Mouse (Mus musculus): Measurements from ENCODE around the gene Smpx.
A peak's percentile ranks its signal among the peaks of the same experiment; 100 is the strongest.

The Smpx gene

GRCm38 (mm10) chrX:157698862-157699261 is at the start of gene Smpx:
Gene Smpx (plus strand): TSS chrX:157698910.
- DNase-seq (ENCODE audit: low read depth) = no peak

DNA sequence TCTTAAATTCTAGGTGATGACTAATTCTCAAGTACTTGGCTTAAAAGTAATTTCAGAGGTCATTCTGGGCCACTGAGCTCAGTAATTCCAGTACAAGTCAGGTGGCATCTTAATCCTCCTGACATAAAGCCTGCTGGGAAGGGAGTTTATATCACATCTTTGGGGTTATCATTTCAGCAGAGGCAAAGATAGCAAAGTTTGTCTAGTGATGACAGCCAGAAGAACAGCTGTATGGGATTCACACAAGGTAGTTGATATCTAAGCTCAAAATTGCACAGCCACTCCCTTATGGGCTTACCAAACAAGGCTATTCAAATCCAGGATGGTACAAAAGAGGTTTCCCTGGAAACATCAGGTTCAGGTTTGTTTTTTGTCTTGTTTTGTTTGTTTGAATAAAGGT is 43.7 kb upstream of the Smpx start:
- DNase-seq (ENCODE audit: low read depth) = no peak

- DNase-seq (ENCODE audit: low read depth) = no peak
These were observed 41.4 kb upstream of the Smpx start for GRCm38 (mm10) chrX:157657356-157657755.

GRCm38 (mm10) chrX:157671820-157672219 is 26.9 kb upstream of the Smpx start:
- DNase-seq (ENCODE audit: low read depth) = no peak

- no peak for DNase-seq (ENCODE audit: low read depth)
These were observed 23.9 kb upstream of the Smpx start for GRCm38 (mm10) chrX:157674667-157675350.

- DNase-seq (ENCODE audit: low read depth) = no peak
These were observed 7.5 kb upstream of the Smpx start for GRCm38 (mm10) chrX:157691186-157691585.

DNA sequence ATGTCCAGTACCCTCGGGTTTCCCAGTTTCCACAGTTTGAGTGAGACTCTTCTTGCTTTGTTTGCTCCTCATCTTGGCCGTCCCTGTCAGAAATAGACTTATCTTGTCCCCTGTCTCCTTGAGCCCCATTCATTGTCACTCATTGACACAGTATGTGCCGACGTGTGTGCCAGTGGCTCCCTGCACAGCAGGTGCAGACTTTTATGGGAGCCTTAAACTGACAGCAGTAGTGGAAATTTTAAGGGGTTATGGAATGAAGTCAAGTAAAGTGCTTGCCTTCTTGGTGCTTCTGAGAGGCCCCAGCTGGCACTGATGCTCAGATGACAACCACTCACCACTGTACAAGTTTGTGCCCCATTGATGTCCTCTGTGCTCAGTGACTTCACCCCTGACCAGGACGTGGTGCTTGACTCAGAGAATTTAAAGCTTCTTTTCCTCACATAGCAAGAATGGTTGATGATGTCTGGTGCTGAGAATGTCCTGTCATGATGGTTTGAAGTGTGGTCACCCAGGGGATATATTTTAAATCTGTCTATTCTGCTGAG is 1.0 kb upstream of the Smpx start:
- DNase-seq (ENCODE audit: low read depth) = no peak

GRCm38 (mm10) chrX:157707236-157707635 is 8.5 kb downstream of the Smpx start:
- DNase-seq (ENCODE audit: low read depth) = no peak

DNA sequence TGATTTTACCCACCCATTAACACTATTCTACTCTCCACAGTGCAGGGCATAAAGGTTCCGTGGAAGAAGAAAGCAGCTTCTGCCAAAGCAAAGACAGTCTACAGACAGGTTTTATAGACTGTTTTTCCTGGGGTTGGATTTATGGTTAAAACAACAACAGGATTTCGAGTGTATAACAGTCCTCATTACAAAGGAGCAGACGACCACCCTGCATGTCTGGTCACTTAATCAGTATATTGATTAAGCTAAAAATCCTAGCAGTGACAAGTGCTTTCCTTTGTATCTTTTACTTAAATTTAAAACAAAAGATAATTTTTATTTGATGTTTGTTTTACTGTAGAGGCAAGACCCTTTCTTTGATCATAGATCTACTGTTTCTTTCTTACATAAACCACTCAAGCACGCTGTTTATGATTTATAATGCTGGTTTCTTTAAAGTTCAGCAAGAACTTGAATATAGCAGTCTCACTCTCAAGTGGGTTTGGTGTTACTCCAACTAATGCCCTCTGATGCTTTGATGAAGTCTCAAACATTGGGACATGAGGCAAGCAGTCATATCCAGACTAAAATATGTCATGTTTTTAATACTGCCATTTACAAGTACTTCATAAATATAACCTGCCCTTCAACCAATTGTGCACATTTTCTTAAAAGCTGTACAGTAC is 10.0 kb downstream of the Smpx start:
- no peak for DNase-seq (ENCODE audit: low read depth)

DNA sequence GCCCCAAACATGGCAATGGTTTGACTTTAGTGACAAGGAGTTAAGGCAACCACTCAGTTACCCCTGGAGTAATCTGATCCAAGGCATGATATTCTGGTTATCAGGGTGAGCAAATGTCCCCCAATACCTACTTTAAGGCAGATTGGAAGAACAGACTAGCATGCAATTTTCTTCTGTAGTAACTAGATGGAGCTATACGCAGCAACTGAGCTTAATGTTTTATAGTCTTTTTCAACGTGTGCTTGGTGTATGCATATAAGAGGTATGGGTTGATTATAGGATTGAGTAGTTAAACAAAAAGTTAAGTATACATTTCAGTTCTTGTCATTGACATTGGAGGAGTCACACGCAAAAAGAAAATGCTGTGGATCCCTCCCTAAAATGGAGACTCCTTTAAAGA is 21.2 kb downstream of the Smpx start:
- no peak for DNase-seq (ENCODE audit: low read depth)

DNA sequence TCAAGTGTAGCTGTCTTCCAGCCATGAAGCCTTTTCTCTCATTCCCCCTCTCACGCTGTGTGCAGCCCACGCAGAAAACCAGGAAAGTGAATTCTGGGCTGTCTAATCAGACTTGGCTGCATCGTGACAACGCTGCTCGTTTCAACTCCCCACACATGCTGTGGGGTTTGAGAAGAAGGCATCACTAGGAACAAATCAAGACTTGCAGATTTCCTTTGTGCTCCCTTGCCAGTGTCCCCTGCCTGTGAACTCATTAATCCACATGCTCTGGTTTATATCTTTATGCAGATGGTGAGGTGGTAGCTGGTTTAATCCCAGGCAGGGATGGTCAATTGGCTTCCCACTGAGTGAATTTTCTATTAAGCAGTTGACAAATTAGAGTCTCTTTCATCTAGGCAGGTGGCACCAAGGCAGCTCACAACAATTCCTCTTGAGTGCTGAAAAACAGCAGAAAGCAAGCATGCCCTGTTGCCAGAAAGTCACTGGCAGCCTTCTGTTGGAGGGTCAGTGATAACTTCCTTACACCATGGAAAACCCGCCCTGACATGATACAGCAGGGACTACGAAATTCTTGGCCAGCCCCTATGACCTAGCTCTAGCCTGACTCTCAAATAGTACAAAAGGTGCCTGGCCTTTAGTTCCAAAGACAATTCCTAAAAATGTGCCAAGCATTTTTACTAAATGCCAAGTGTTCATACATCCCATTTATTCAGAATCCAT is 32.1 kb downstream of the Smpx start:
- DNase-seq (ENCODE audit: low read depth) = no peak

- DNase-seq (ENCODE audit: low read depth) = peak; percentile 69
These were observed 33.1 kb downstream of the Smpx start for GRCm38 (mm10) chrX:157731658-157732314.

DNA sequence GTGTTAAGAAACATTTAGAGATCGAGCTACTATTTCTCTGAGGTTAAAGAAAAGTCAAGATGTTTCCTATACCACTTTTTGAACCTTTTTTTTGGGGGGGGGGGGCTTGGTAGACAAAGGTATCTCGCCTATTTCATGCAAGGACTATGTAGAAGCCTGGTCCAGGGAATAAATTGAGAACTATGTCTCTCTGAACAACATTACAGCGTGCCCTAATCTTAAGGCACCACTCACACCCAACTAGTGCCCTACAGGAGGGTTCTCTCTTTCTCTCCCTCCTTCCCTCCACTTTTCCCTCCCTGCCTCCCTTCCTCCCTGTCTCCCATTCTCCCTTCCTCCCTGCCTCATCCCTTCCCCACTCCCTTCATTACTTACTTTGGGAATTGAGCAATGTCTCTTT is 33.6 kb downstream of the Smpx start:
- DNase-seq (ENCODE audit: low read depth) = no peak

DNA sequence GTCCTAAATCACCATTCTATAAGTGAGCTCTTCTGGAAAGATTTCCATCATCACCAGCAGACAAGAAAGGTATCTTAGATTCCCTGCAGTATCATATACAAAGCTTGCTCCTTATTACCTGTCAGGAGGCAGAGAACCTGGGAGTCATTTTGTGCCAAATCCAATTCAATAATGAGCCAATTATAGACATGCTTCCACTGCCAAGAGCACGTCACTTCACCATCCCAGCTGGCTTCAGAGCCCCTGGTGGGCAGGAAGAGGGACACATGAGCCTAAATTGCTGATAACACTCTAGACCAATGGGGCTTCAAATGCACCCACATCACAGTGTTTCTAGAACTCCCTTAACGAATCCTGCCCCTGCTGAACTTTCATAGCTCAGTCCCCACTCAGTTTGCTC is 35.1 kb downstream of the Smpx start:
- DNase-seq (ENCODE audit: low read depth) = no peak

DNA sequence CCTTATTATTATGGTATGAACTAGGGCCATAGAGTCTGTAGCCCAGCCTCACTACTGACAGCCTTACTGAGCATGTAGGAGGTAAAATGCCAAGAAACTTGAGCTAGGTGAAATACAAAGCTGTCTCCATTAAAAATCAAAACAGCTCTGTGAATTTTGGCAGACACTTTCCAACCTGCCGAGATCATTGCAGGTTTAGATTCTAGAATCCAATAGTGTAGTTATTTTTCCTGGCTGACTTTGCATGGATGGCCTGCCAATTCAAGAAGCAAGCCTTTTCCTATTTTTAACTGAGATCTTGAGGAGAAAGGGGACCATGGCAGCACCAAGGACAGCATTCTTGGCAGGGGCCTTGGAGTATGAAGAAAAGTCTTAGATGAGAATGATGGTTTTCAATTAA is 35.6 kb downstream of the Smpx start:
- no peak for DNase-seq (ENCODE audit: low read depth)

DNA sequence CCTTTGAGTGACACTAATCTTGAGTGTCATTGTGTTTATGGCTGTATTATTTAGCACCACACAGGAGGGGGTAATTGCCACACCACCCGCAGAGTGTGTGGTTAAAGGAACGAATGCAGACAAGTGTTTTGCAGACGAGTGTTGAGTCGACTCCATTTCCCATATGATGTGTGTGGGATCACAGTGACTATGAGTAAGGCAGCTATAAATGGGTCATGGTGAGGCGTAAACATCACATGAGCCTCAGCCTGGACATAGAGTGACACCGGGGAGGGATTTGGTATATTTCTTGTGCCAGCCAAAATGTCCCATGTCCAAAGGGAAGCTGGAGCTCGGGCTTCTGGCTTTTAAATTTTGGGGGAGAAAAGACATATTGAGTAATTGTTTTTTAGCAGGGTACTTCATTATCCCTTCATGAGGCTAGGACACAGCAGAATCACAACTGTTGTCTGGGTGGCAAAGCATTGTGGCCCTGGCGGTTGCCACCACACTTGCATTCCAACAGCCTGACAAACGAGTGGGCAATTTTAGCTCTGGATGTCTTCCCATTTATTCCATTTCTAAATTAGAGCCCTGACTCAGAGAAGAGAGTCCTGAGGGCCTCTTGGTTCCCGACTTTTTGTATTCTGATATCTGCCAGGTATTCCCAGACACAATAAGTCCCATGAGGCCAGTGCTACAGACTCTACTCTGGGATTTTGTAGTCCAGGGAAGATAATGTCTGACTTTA is 49.3 kb downstream of the Smpx start:
- no peak for DNase-seq (ENCODE audit: low read depth)

GRCm38 (mm10) chrX:157754559-157754958 is 55.8 kb downstream of the Smpx start:
- DNase-seq (ENCODE audit: low read depth) = no peak

GRCm38 (mm10) chrX:157762542-157762941 is 63.8 kb downstream of the Smpx start:
- no peak for DNase-seq (ENCODE audit: low read depth)

DNA sequence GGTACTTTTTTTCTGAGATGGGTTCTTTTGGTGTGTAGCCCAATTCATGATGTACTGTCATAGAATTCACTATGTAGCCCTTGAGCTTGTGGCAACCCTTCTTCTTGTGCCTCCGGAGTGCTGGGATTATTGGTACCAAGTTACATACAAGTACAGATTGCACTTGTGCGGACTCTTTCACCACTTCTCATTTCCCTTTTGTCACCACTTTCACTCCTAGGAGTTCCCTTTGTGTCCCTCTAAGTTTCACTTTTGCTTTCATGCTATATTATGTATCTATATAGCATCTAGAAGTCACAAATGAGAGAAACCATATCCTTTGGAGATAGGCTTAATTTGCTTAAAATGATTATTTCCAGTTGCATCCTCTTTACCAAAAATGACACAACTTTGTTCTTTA is 103.0 kb downstream of the Smpx start:
- DNase-seq (ENCODE audit: low read depth) = peak; percentile 2

Data from c-Kit-positive CD71-negative TER-119-negative erythroid progenitor cells, embryonic 14.5 days (primary cell).